Mouse (Mus musculus) B cell, adult 67 days (primary cell): ENCODE measurements around the gene 1700030J22Rik. TPM values are rescaled to one million over a fixed set of nuclear protein-coding genes. Genes with fewer than 3 reads are reported as not detected.

Source experiments
- total RNA-seq, 2 experiments: library from RNA; stranded (reverse); gene quantifications; 4 replicates each; pipeline ENCODE4 v1.2.4; 2023

1700030J22Rik gene
- under 1 TPM in 1 of 2 experiments, not detected in 1; 0.32 TPM for total RNA-seq

GRCm38 (mm10) chr8:116978631-116979256 lies at the start of gene 1700030J22Rik:
Gene 1700030J22Rik, minus strand, starts transcription at chr8:116978959.

DNA sequence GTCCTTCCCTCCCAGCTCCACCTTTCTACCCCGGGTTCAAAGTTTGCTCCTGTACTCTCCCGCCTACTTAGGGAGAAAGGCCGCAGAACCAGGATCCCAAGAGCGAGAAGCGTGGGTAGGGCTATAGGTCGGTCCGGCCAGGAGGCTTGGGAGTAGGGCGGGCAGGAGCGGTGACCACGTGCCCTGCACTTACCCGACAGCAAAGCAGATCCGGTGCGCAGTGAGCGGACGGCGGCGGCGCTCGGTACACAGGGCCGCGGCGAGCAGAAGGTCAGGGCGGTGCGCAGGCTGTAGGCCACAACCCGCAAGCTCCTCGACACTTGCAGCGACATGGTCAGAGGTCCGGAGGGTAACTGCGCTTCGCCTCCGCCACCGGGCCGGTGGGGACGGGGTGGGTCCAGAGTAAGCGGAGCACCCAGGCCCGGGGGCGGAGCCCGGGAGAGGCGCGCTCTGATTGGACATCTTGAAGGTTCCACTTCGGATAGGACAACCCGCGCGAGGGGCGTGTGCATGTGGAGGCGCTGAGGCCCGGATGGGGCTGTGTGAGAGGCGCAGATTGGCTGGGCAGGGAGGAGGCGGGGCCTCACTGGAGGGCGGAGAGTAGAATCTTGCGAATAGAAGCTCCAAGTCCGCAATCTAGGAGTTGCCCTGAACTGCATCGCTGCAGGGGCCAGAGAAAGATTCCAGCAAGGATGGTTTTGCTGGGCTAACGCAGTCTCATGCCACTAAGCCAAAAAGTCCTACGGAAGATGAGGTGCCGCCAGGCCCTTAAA lies 14.5 kb upstream of the 1700030J22Rik start, which contains the start of gene Gcsh:
TSS of gene Gcsh (minus strand) at position 443 of the 773 bp plus-strand sequence.

DNA sequence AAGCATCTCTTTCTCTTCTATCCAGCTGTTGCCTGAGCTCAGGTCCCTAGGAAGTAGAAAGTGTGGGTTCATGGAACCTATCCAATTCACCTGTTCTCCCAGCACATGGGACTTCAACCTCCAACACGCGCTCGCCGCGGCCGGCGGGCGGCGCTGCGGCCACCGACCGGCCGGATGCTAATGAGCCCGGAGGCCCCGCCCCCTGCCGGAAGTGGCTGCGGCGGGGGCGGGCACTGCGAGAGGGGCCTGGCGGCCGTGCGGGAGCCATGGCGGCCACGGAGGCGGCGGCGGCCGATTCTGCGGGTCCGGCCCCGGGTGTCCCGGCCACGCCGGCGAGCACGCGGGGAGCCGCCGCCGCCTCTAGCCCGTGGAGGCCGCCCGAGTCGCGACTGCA lies 35.6 kb downstream of the 1700030J22Rik start, which contains the start of gene Atmin:
TSS of gene Atmin (plus strand) at position 233 of the 394 bp plus-strand sequence.

DNA sequence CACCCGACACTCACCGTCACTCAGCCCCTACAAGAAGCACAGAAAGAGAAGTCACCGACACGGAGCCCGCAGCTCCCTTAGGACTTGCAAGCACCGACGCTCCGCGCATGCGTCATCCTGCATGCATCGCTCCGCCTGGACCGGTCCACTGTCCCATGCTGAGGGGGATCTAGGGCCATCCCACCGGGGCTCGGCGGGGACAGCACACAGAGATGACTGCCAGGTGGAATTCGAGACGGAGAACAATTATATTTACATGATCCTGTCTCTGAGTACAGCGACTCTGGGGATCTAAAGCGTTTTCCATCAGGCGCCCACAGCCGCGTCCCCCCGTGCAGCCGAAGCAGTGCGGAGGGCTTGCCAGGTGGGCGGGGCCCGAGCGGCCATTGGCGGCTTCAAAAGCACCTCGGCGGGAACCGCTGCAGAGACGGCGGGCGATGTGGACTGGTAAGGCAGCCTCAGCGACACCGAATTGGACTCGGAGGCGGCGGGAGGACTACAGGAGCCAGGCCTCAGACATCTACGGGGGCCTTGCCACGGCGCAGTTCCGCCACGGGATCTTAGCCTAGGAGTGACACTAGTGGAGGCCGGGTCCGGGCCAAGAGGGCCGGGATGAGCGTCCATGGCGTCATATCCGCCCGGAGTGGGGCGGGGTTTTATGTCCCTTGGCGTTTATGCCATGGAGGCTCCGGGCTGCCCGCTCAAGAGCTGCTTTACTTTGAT lies 57.3 kb downstream of the 1700030J22Rik start, which contains the start of the genes Cmc2 and Cenpn:
TSS of gene Cmc2 (minus strand) at position 119 of the 723 bp plus-strand sequence.
TSS of gene Cenpn (plus strand) at position 394 of the 723 bp plus-strand sequence.

Other genes with a start within 250 kb of the 1700030J22Rik start
- gene Cdyl2, start 246.0 kb downstream of the 1700030J22Rik start, total RNA-seq, result 10 to 100 TPM; 10.6 to 12.9 TPM
- gene Cmc2, start 57.5 kb downstream of the 1700030J22Rik start, total RNA-seq, result 1 to 10 TPM; 6.8 to 6.9 TPM
- 1 to 10 TPM; 4.5 TPM for gene Cenpn, start 57.2 kb downstream of the 1700030J22Rik start, total RNA-seq
- gene Atmin, start 35.6 kb downstream of the 1700030J22Rik start, total RNA-seq, result 10 to 100 TPM; 18.9 to 19.6 TPM
- gene Gcsh, start 14.6 kb upstream of the 1700030J22Rik start, total RNA-seq, result 1 to 10 TPM; 6.4 to 7.9 TPM
- gene Pkd1l2, start 103.5 kb upstream of the 1700030J22Rik start, total RNA-seq, result not detected
- not detected for gene Bco1, start 116.9 kb upstream of the 1700030J22Rik start, total RNA-seq
- gene Gan, start 179.2 kb upstream of the 1700030J22Rik start, total RNA-seq, result 10 to 100 TPM; 10.1 to 11.3 TPM